Mouse (Mus musculus): ENCODE data around the gene Muc13.

GRCm38 (mm10) chr16:33755293-33755692 lies 38.5 kb upstream of the Muc13 start:
- TF ChIP-seq GATA1 (IDR thresholded peaks at IDR 0.05; ENCODE audit: borderline replicate concordance, low read length) (no peak), FLI1 (IDR thresholded peaks at IDR 0.05; ENCODE audit: low read length) (no peak)
